Mouse (Mus musculus) kidney, postnatal 0 days (tissue): ENCODE measurements at regions not wholly inside any gene's neighbourhood (a gene's known extent, or its start where the extent isn't known, plus 50 kb on each side); places are given as distances from the start of the nearest gene placed in this dataset.

ENCODE experiments used
- ATAC-seq: fragments of 200-750 bp; cut with Nextera tagmentation; replicated peaks from 2 replicates; pipeline ENCODE4 v1.8.0; 2017; ENCODE audit warnings: low read depth, moderate number of reproducible peaks, moderate TSS enrichment, moderate library complexity; ENCODE audit not compliant: low FRiP score
- DNase-seq: peaks from one replicate; pipeline ENCODE4 v3.0.0-alpha.2; 2016; ENCODE audit warnings: low spot score
- H3K27ac ChIP-seq: fragments of 300-500 bp; sonication (generic); 2 replicates; pipeline ENCODE4 v1.5.1; 2014; ENCODE audit warnings: mild to moderate bottlenecking
- H3K27me3 ChIP-seq: fragments of 300-500 bp; sonication (generic); 2 replicates; pipeline ENCODE4 v1.6.1; 2014; ENCODE audit warnings: low read length, mixed read lengths; ENCODE audit not compliant: insufficient read depth
- H3K36me3 ChIP-seq: fragments of 300-500 bp; sonication (generic); 2 replicates; pipeline ENCODE4 v1.6.1; 2014; ENCODE audit warnings: low read length, mixed read lengths; ENCODE audit not compliant: insufficient read depth
- H3K4me1 ChIP-seq: fragments of 300-500 bp; sonication (generic); replicated peaks from 2 replicates; pipeline ENCODE4 v1.6.1; 2014; ENCODE audit warnings: antibody characterized with exemption, low read length, mixed read lengths; ENCODE audit not compliant: insufficient read depth
- H3K4me2 ChIP-seq: fragments of 300-500 bp; sonication (generic); 2 replicates; pipeline ENCODE4 v1.6.1; 2014; ENCODE audit warnings: mild to moderate bottlenecking, low read length, moderate library complexity, mixed read lengths
- H3K4me3 ChIP-seq: fragments of 300-500 bp; sonication (generic); replicated peaks from 2 replicates; pipeline ENCODE4 v1.5.1; 2014; ENCODE audit warnings: low read depth, low read length
- H3K9ac ChIP-seq: fragments of 300-500 bp; sonication (generic); 2 replicates; pipeline ENCODE4 v1.6.1; 2014; ENCODE audit warnings: low read depth, low read length
- H3K9me3 ChIP-seq: fragments of 300-500 bp; sonication (generic); replicated peaks from 2 replicates; pipeline ENCODE4 v1.6.1; 2016; ENCODE audit warnings: low read length, inconsistent platforms, mixed read lengths
- CTCF ChIP-seq: IDR thresholded peaks from 2 replicates; pipeline ENCODE4 v1.5.1; 2016; ENCODE audit warnings: antibody characterized with exemption, low read depth, mild to moderate bottlenecking, moderate library complexity
- WGBS: fragments of 180-500 bp; shearing (Covaris S2); extraction: QIAGEN DNeasy Blood & Tissue Kit; methylation state at CpG from one replicate; pipeline ENCODE4 v1.1.7; 2014; 5-methylcytosine and 5-hydroxymethylcytosine counted together

DNA sequence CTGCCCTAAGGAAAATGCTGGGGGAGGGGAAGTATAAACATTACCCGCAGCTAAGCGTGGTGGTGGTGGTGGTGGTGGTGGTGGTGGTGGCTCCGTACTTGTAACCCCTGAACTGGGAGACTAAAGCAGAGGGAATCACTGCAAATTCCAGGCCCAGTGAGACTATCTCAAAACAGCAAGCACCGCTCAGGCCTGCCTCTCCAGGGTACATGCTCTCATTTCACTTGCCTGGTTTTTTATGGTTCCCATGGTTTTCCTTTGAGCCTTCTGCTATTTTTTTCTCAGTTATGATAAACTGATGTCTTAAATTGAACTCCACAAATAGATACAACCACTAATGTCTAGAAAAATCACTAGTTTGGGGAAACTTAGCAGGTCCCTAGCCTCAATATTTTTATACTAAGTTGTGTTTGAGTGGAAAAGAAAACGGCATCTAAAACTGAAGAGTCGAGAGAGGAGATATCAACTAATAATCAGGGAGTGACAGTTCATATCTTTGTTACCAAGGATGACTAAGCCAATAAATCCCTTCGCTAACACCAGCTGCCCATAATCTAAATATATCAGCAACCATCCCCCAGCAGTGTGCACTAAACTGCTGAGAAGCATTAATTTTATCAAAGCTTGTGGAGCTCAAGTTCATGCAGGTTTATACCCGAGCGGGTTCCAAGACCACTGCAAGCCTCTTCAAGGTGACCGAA is 97.7 kb downstream of the Kctd12 start:
- Histone ChIP-seq H3K27ac (no peak overlapping the region), H3K4me2 (no peak overlapping the region), H3K4me3 (no peak overlapping the region), H3K9me3 (no peaks in the 10 kb centered on the region), H3K9ac (no peak overlapping the region), H3K36me3 (no peaks in the 10 kb centered on the region), H3K4me1 (0 out of 2 replicates have a peak, but pooled peaks cover 2% of the 10 kb centered on the region), H3K27me3 (no peaks in the 10 kb centered on the region)
- TF ChIP-seq CTCF, result no peak
- DNase-seq (no peak), ATAC-seq (no peak)
- WGBS, result 86% methylated on average over 10 of the region's 10 CpGs

DNA sequence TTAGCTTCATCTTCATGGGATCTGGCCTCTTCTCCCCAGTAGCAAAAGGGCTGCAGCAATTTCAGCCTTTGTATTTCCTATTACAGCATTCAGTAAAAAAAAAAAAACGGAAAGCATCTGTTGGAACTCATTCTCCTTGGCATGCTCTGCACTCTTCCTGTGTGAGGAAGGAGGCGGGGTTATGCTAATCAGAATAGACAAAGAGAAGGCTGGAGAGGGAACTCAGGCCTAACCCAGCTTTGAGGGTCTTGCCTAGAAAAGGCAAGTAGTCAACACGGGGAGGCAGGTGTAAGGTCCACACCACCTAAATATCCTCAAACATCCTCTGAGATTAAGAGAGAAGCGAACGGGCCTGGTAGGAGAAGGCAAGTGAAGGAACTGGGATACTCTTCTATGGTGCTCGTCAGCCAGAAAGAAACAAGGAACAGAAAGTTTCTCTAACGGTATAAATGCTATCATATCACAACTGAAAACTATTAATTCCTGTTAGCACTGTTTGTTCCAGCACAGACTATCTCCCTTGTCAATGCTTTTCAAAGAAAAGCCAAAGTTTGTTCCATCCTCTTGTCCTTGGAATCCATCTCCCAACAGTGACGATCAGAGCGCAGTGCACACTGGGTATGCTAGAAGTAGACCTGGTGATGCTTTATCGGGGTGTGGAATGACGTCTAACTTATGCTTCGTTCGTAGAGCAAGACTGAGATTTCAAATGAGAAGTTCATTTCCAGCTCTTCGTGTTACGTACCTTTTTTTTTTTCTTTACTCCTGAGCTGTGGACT is 98.9 kb downstream of the Kctd12 start:
- DNase-seq (peak; percentile 88), ATAC-seq (no peak)
- TF ChIP-seq CTCF, result no peak
- Histone ChIP-seq H3K4me3 (no peak overlapping the region), H3K27ac (no peak overlapping the region), H3K36me3 (no peaks in the 10 kb centered on the region), H3K9me3 (no peaks in the 10 kb centered on the region), H3K27me3 (no peaks in the 10 kb centered on the region), H3K4me1 (0 out of 2 replicates have a peak, but pooled peaks cover 2% of the 10 kb centered on the region), H3K4me2 (no peak overlapping the region), H3K9ac (no peak overlapping the region)
- 81% methylated on average over 15 of the region's 15 CpGs for WGBS

DNA sequence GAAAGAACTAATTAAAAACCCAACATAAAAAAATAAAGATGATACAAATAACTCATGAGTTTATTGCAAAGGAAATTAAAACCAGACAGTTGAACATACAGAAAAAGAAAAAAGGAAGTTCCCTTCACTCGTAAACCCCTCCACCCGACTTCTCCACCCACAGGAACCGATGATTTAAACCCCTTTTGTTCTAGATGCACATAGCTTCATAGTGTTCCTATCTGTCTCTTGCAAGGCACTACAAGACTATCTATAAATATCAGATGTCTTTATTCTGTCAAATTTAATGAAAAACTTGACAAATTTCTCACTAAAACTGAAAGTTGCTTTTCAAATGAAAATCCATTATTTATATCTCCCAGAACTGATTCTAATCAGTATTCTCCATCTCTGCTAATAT is 100.2 kb downstream of the Kctd12 start:
- ATAC-seq, result no peak
- WGBS, result 73% methylated on average over 3 of the region's 3 CpGs

DNA sequence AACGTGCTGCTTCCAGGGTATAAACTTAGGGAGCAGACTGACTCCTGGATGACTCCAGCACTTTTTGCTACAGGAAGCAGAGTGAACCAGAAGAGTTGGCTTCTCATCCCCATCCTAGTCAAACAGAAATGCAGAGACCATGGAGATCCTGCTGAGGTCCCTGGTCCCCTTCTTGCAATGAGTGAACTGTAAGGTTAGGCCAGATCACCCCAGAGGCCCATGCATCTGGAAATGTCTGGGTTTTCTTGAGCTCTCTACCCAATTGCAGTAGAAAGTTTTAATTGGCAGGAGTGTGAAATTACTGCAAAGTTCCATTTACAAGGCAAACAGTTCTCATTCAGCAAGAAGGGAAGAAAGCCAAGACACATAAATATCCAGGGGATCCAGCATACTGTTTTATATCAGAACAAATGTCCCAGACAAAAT is 101.8 kb downstream of the Kctd12 start:
- Histone ChIP-seq H3K4me1 (0 out of 2 replicates have a peak, but pooled peaks cover 2% of the 10 kb centered on the region), H3K36me3 (no peaks in the 10 kb centered on the region), H3K27ac (no peak overlapping the region), H3K4me3 (no peak overlapping the region), H3K9ac (no peak overlapping the region), H3K4me2 (no peak overlapping the region), H3K27me3 (no peaks in the 10 kb centered on the region), H3K9me3 (no peaks in the 10 kb centered on the region)
- no peak for TF ChIP-seq CTCF
- 48% methylated on average over 1 of the region's 1 CpGs for WGBS
- DNase-seq (peak; percentile 83), ATAC-seq (no peak)

More for the DNA sequence above, 100.2 kb downstream of the Kctd12 start:
- no peaks in the 10 kb centered on the region for H3K36me3 ChIP-seq
- no peak overlapping the region for H3K27ac ChIP-seq
- H3K27me3 ChIP-seq, result no peaks in the 10 kb centered on the region
- DNase-seq, result no peak
- H3K9me3 ChIP-seq, result no peaks in the 10 kb centered on the region
- no peak for TF ChIP-seq CTCF
- H3K4me2 ChIP-seq, result no peak overlapping the region
- H3K9ac ChIP-seq, result no peak overlapping the region
- 0 out of 2 replicates have a peak, but pooled peaks cover 2% of the 10 kb centered on the region for H3K4me1 ChIP-seq
- H3K4me3 ChIP-seq, result no peak overlapping the region

DNA sequence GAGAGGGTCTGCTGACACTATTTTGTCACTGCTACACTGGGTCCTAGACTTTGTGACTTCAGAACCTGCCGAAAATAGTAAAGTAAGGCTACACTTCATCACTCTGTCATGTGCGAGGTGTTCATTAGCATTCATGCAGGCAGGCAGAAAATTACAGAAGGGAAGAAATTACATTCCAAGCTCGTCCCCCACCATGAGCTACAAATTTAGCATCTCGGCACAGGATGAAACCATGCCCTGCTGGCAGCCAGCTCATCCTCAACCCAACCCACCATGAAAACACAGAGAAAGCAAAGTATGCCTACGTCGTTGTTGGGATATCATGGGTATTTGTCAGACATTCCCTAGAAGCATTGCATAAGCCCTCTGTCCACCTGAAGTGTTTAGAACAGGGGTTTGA is 103.9 kb downstream of the Kctd12 start:
- Histone ChIP-seq H3K36me3 (no peaks in the 10 kb centered on the region), H3K4me1 (0 out of 2 replicates have a peak, but pooled peaks cover 2% of the 10 kb centered on the region), H3K4me3 (no peak overlapping the region), H3K9ac (no peak overlapping the region), H3K27ac (no peak overlapping the region), H3K27me3 (no peaks in the 10 kb centered on the region), H3K9me3 (no peaks in the 10 kb centered on the region), H3K4me2 (no peak overlapping the region)
- ATAC-seq (no peak), DNase-seq (no peak)
- TF ChIP-seq CTCF, result no peak
- WGBS, result 89% methylated on average over 6 of the region's 6 CpGs

DNA sequence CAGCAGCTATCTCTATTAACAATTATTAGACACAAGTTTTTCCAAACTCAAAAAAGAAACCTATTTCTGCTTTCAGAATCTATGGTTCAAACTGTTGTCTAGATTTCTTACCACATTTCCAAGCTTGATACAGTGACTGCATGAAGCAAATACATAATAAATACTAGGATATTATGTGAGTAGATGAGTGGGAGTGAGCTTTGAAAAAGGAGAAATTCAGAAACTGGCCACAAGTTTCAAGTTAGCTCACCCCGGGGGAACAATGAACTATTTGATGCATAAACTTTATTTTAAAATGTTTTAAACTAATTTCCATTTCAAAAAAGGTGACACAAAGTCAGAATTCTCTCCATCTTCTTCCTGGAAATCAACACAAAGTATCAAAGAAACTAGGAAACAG is 114.3 kb downstream of the Kctd12 start:
- Histone ChIP-seq H3K4me3 (no peak overlapping the region), H3K4me2 (no peak overlapping the region), H3K9me3 (no peaks in the 10 kb centered on the region), H3K9ac (no peak overlapping the region), H3K36me3 (no peaks in the 10 kb centered on the region), H3K27ac (no peak overlapping the region), H3K27me3 (no peaks in the 10 kb centered on the region), H3K4me1 (no peaks in the 10 kb centered on the region)
- 82% methylated on average over 1 of the region's 1 CpGs for WGBS
- DNase-seq (no peak), ATAC-seq (no peak)
- TF ChIP-seq CTCF, result no peak
